Mouse (Mus musculus) midbrain, postnatal 0 days (tissue): Measurements from ENCODE around the gene Ube2q2. TPM values are rescaled to one million over a fixed set of nuclear protein-coding genes. Genes with fewer than 3 reads are reported as not detected.

Source experiments
- ATAC-seq: fragments of 200-750 bp; cut with Nextera tagmentation; 2 replicates; pipeline ENCODE4 v1.8.0; 2017; ENCODE audit warnings: moderate number of reproducible peaks, mild to moderate bottlenecking, moderate TSS enrichment, moderate library complexity; ENCODE audit not compliant: low FRiP score
- DNase-seq: peaks from one replicate; pipeline ENCODE4 v3.0.0-alpha.2; 2015; ENCODE audit warnings: low spot score
- H3K27ac ChIP-seq: fragments of 300-500 bp; sonication (generic); 2 replicates; pipeline ENCODE4 v1.5.1; 2014; ENCODE audit warnings: low read depth, mild to moderate bottlenecking, low read length, mixed read lengths
- H3K27me3 ChIP-seq: fragments of 300-500 bp; sonication (generic); 2 replicates; pipeline ENCODE4 v1.6.1; 2014; ENCODE audit warnings: low read length, control low read depth, mixed read lengths; ENCODE audit not compliant: insufficient read depth
- H3K36me3 ChIP-seq: fragments of 300-500 bp; sonication (generic); 2 replicates; pipeline ENCODE4 v1.6.1; 2014; ENCODE audit warnings: low read length, control low read depth, mixed read lengths; ENCODE audit not compliant: insufficient read depth
- H3K4me1 ChIP-seq: fragments of 300-500 bp; sonication (generic); 2 replicates; pipeline ENCODE4 v1.6.1; 2014; ENCODE audit warnings: mild to moderate bottlenecking, control low read depth, antibody characterized with exemption, low read length, mixed read lengths; ENCODE audit not compliant: insufficient read depth
- H3K4me2 ChIP-seq: fragments of 300-500 bp; sonication (generic); 2 replicates; pipeline ENCODE4 v1.6.1; 2014; ENCODE audit warnings: low read depth, mild to moderate bottlenecking, low read length, mixed read lengths; ENCODE audit not compliant: poor library complexity, severe bottlenecking
- H3K4me3 ChIP-seq: fragments of 300-500 bp; sonication (generic); 2 replicates; pipeline ENCODE4 v1.5.1; 2014; ENCODE audit warnings: low read depth, mild to moderate bottlenecking, low read length, moderate library complexity
- H3K9ac ChIP-seq: fragments of 300-500 bp; sonication (generic); replicated peaks from 2 replicates; pipeline ENCODE4 v1.6.1; 2014; ENCODE audit warnings: mild to moderate bottlenecking, low read length, moderate library complexity, mixed read lengths; ENCODE audit not compliant: poor library complexity, severe bottlenecking
- H3K9me3 ChIP-seq: fragments of 300-500 bp; sonication (generic); 2 replicates; pipeline ENCODE4 v1.6.1; 2016; ENCODE audit warnings: low read length, control low read depth
- CTCF ChIP-seq: IDR thresholded peaks from 2 replicates; pipeline ENCODE4 v1.5.1; 2016; ENCODE audit warnings: antibody characterized with exemption, mild to moderate bottlenecking
- WGBS: fragments of 180-500 bp; shearing (Covaris S2); extraction: QIAGEN DNeasy Blood & Tissue Kit; methylation state at CpG from one replicate; pipeline ENCODE4 v1.1.7; 2014; 5-methylcytosine and 5-hydroxymethylcytosine counted together
- polyA plus RNA-seq: library from polyadenylated mRNA; unstranded; fragments of >200 nt; fragmentation: Nextera tagmentation; extraction: Ambion mirVana; gene quantifications from 2 replicates; pipeline ENCODE4 v1.2.1, GENCODE M21; 2015
- total RNA-seq: library from RNA; depleted of rRNA; stranded (reverse); fragments of >200 nt; gene quantifications from 2 replicates; pipeline ENCODE4 v1.2.3, GENCODE M21; 2014

Gene Ube2q2
- total and polyA plus RNA-seq, 2 experiments from 2014 or later = 28.1 to 34.5 TPM

DNA sequence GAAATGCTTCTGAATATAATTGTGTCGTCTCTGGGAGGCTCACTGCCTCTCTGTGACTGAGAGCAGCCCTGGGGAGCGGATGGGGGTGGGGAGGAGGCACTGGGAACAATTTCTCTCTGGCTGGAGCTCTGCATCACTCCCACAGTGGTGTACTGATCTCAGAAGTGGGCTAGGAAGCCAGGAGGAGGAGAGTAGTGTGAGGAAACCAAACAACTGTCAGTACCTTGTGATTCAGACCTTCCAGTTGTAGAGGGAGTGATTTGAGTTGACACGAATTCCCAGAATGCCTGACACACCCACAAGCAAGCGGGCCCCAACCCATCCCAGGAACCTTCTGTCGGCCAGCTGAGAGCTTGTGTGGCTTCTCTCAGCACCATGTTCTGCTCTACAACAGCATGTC, 12.1 kb upstream of the Ube2q2 start:
- Histone ChIP-seq H3K4me3 (no peak overlapping the region), H3K36me3 (no peaks in the 10 kb centered on the region), H3K9ac (no peak overlapping the region), H3K9me3 (no peaks in the 10 kb centered on the region), H3K4me1 (no peaks in the 10 kb centered on the region), H3K4me2 (no peak overlapping the region), H3K27me3 (no peaks in the 10 kb centered on the region), H3K27ac (no peak overlapping the region)
- DNase-seq (no peak), ATAC-seq (no peak)
- no peak for TF ChIP-seq CTCF
- 49% methylated on average over 5 of the region's 5 CpGs for WGBS

DNA sequence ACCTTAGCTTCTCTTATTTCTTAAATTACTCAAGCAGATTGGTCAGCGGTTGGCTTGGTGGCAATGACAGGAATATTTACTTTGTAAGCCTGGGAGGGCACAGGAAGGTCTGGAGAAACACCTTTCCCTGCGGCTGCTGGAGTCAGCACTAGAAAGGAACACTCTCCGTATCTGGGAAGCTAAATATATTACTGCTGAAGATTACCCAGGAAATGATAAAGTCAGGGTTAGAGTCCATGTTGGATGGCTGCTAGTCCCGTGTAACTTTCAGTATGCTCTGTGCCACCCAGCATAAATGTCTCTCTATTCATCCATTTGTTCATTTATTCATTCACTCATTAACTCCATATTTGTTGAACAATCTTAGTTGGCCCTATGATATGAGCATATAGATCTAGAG, 11.5 kb upstream of the Ube2q2 start:
- Histone ChIP-seq H3K4me1 (no peaks in the 10 kb centered on the region), H3K36me3 (no peaks in the 10 kb centered on the region), H3K27me3 (no peaks in the 10 kb centered on the region), H3K9ac (no peak overlapping the region), H3K4me2 (no peak overlapping the region), H3K9me3 (no peaks in the 10 kb centered on the region), H3K4me3 (no peak overlapping the region), H3K27ac (no peak overlapping the region)
- no peak for ATAC-seq
- no peak for TF ChIP-seq CTCF
- 86% methylated on average over 4 of the region's 4 CpGs for WGBS
- no peak for DNase-seq

DNA sequence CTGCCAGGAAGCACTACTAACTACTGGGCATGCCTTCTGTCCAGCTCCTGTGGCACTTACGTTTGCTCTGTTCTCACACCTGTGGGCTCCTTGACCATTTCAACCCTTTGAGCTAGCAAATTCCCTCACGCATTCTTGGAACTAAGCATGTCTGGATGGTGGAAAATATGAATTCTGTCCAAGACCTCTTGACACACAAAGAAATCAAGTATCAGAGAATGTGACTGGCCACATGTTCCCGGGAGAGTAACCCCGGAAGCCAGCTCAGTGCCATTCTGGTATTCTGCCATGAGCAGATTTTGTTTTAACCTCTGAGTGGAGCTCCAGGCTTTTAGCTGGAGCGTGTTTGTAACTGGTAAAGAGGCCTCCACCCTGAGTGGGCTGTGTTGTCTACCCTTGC, 8.7 kb upstream of the Ube2q2 start:
- 64% methylated on average over 5 of the region's 5 CpGs for WGBS
- H3K4me2 ChIP-seq = no peak overlapping the region
- no peak overlapping the region for H3K27ac ChIP-seq
- no peaks in the 10 kb centered on the region for H3K9me3 ChIP-seq
- peak; percentile 36 for TF ChIP-seq CTCF
- DNase-seq (peak; percentile 47), ATAC-seq (no peak)
- no peaks in the 10 kb centered on the region for H3K36me3 ChIP-seq
- H3K27me3 ChIP-seq = no peaks in the 10 kb centered on the region
- no peak overlapping the region for H3K9ac ChIP-seq
- H3K4me3 ChIP-seq = no peak overlapping the region
- no peaks in the 10 kb centered on the region for H3K4me1 ChIP-seq

DNA sequence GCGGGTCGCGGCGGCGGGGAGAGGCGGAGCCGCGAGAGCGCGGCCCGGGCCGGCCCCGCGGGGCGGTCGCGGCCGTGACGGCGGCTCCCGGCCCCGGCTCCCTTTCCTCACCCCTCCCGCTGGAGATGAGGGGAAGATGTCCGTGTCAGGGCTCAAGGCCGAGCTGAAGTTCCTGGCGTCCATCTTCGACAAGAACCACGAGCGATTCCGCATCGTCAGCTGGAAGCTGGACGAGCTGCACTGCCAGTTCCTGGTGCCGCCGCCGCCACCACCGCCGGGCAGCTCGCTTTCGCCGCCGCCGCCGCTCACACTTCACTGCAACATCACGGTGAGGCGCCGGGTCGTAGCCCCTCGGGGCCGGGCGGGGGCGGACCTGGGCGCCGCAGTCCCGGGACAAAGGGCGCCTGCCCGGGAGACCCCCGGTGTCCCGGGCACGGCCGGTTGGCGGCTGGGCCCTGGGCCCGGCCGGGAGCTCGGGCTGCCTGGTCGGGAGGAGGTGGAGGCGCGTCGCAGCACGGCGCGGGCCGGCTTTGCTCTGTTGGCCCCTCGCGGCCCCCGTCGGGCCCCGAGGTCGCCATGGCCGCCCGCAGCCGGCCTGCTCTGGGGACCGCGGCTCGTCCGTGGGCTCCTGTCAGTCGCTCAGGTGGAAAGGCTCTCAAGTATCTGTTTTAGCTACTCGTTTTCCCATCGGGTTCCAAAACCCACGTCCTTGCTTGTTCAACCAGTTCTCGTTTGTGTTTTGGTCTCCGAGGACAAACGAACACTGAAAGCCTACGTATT, 1.0 kb downstream of the Ube2q2 start:
- WGBS = under 1% methylated on average over 68 of the region's 93 CpGs
- peak; percentile 79 for ATAC-seq

DNA sequence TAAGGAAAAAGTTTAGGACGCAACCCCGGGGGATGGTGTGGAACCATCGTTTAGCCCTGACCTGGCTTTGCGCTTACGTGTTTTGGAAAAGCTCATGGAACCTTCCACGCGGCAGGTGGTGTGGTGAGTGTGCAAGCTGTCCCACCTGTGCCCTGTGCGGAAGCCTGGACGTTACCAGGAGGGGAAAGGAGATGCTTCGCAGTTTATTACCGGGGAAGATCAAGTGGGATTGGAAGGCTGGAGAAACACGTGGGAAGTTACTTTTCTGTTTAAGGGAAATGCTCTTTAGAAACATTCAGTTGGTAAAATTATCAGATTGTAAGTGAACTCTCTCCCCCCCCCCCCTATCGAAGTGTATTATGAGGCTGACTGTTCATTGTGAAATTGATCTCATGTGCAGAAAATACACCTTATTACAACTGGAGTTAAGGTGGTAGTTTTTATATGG, 1.6 kb downstream of the Ube2q2 start:
- Histone ChIP-seq H3K9ac (peak overlapping the region; percentile 88), H3K4me3 (peak overlapping the region; percentile 95), H3K36me3 (no peaks in the 10 kb centered on the region), H3K4me1 (peaks cover 5% of the 10 kb centered on the region), H3K27me3 (no peaks in the 10 kb centered on the region), H3K27ac (peak overlapping the region; percentile 78), H3K4me2 (peak overlapping the region; percentile 96), H3K9me3 (no peaks in the 10 kb centered on the region)
- TF ChIP-seq CTCF = no peak
- no peak for ATAC-seq
- no peak for DNase-seq
- 2% methylated on average over 13 of the region's 13 CpGs for WGBS

More for the DNA sequence above, 1.0 kb downstream of the Ube2q2 start:
- peak overlapping the region; percentile 78 for H3K27ac ChIP-seq
- H3K4me1 ChIP-seq = peaks cover 5% of the 10 kb centered on the region
- H3K27me3 ChIP-seq = no peaks in the 10 kb centered on the region
- peak; percentile 28 for DNase-seq
- H3K9ac ChIP-seq = peak overlapping the region; percentile 88
- H3K36me3 ChIP-seq = no peaks in the 10 kb centered on the region
- no peaks in the 10 kb centered on the region for H3K9me3 ChIP-seq
- H3K4me2 ChIP-seq = peak overlapping the region; percentile 96
- no peak for TF ChIP-seq CTCF
- peak overlapping the region; percentile 95 for H3K4me3 ChIP-seq

DNA sequence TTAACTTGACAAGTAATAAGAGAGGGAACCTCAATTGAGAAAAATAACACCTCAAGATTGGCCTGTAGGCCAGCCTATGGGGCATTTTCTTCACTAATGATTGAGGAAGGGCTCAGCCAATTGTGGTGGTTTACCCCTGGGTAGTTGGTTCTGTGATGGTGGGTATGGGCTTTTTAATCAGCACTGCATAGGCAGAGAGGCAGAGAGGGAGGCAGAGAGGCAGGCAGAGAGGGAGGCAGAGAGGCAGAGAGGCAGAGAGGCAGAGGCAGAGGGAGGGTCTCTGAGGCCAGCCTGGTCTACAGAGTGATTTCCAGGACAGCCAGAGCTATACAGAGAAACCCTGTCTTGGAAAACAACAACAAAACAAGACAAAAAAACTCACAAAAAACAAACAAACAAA, 2.4 kb downstream of the Ube2q2 start:
- H3K36me3 ChIP-seq = no peaks in the 10 kb centered on the region
- no peaks in the 10 kb centered on the region for H3K27me3 ChIP-seq
- H3K4me2 ChIP-seq = peak overlapping the region; percentile 96
- TF ChIP-seq CTCF = no peak
- peaks cover 5% of the 10 kb centered on the region for H3K4me1 ChIP-seq
- ATAC-seq (no peak), DNase-seq (no peak)
- no peak overlapping the region for H3K9ac ChIP-seq
- no peak overlapping the region for H3K27ac ChIP-seq
- no peaks in the 10 kb centered on the region for H3K9me3 ChIP-seq
- H3K4me3 ChIP-seq = no peak overlapping the region; the same call in 1 of the 2 replicates
